Mouse (Mus musculus): Measurements from ENCODE around the gene Treh.

DNA sequence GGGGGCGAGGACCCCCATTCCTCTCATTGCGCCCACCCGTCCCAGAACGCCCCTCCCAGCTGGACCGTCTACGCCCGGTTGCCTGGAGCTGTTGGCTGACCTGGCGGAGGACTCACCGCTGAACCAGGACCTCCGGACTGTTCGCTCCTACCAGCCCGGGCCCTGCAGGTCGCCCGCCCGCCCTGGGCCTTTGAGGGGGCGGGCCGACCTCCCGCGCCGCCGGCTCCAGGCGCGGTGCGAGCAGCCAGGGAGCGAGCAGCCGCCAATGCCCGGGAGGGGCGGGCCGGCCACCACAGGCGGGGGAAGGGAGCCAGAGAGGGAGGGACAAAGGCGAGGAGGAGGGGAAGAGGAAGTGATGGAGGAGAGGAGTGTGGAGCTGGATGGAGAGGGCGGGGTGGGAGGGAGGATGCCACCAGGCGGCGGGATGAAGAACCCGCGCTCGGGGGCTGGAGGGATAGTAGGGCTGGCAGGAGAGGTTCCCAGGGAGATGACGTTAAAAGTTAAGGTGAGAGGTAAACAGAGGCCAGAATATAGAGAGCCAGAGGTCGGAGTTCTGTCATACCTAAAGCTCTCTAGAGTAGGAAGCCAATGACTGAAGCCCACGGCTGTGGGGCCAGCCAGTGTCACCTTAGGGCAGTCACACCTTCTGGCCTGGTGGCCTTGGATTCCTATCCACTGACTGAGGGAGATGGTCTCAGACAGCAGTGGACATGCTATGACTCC lies 48.3 kb downstream of the Treh start:
- no peak for TF ChIP-seq GATA1 (IDR thresholded peaks at IDR 0.05; ENCODE audit: low read length)
- no peak for TF ChIP-seq TAL1 (IDR thresholded peaks at IDR 0.05; ENCODE audit: low read length)
